Mouse (Mus musculus) G1E (cell line): ENCODE data around the gene Tep1.

Source experiments
- CTCF ChIP-seq: IDR thresholded peaks from 2 replicates; pipeline ENCODE4 v1.5.1; 2012; ENCODE audit warnings: low read depth, low read length, inconsistent platforms, mixed read lengths
- GATA1 ChIP-seq: IDR thresholded peaks from 2 replicates; pipeline ENCODE4 v1.6.1; 2012; ENCODE audit warnings: borderline replicate concordance, low read length, inconsistent platforms, mixed read lengths
- GATA2 ChIP-seq: IDR thresholded peaks from 2 replicates; pipeline ENCODE4 v1.6.1; 2012; ENCODE audit warnings: low read depth, low read length, inconsistent platforms, borderline replicate concordance
- POLR2AphosphoS5 ChIP-seq: IDR thresholded peaks from 2 replicates; pipeline ENCODE4 v1.6.1; 2012; ENCODE audit warnings: low read depth, low read length, inconsistent platforms; ENCODE audit not compliant: insufficient replicate concordance
- TAL1 ChIP-seq: conservative IDR thresholded peaks from 2 replicates; pipeline ENCODE4 v1.6.1; 2012; ENCODE audit warnings: low read depth, low read length, inconsistent platforms, mixed read lengths

DNA sequence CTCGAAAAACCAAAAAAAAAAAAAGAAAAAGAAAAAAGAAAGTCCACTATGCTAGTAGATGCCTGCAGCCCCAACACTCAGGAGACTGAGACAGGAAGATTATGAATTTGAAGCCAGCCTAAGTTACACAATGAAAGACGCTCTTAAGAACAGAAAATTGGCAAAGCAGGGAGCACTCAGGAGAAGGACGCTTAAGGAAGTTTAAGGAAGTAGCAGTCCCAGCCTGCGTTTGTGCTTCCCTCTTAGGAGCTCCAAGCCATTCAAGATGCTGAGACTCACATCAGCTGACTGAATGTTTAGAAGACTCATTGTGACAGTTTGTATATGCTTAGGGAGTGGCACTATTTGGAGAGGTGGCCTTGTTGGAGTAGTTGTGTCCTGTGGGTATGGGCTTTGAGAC lies 37.8 kb upstream of the Tep1 start:
- TF ChIP-seq CTCF (no peak), GATA1 (no peak), POLR2AphosphoS5 (no peak), TAL1 (no peak), GATA2 (no peak)
